Mouse (Mus musculus) heart, adult 8-10 months (tissue): ENCODE results near the gene Vezt. TPM values are rescaled to one million over a fixed set of nuclear protein-coding genes. Genes with fewer than 3 reads are reported as not detected.

Experiments used
- DNase-seq: peaks from one replicate; pipeline ENCODE4 v3.0.0; 2022; ENCODE audit warnings: low spot score
- microRNA-seq: library from miRNA; unstranded; fragments of <30 nt; microRNA quantifications from one replicate; pipeline ENCODE4 v1.2.0, GENCODE M21; 2022
- total RNA-seq, 4 experiments: library from RNA; stranded (reverse); gene quantifications; 2 replicates each; pipeline ENCODE4 v1.2.4; 2022

The Vezt gene
- total RNA-seq, 4 experiments from 2014 or later, result 38.7 to 42.8 (median 41.4) TPM

GRCm38 (mm10) chr10:93911326-93911725 is 124.3 kb downstream of the Vezt start:
- DNase-seq, result no peak

GRCm38 (mm10) chr10:93909811-93910446 is 125.7 kb downstream of the Vezt start:
- DNase-seq, result no peak

DNA sequence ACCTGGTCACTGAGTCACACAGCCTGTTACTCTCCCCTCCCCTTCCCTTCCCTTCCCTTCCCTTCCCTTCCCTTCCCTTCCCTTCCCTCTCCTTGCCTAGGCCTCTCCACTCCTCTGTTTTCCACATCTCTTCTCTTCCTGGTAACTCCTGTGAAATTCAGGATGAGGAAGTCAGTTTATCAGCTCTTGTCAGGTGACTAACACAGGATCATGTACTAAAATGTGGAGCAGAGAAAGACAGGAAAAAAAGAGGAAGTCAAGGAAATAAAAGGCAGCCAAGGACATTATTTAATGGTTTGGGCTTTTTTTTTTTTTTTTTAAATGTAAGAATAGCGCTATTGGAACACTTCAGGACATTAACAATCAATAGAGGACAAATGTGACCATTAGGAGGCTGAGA is 126.6 kb downstream of the Vezt start:
- DNase-seq, result no peak

GRCm38 (mm10) chr10:93908540-93908939 is 127.1 kb downstream of the Vezt start:
- no peak for DNase-seq

DNA sequence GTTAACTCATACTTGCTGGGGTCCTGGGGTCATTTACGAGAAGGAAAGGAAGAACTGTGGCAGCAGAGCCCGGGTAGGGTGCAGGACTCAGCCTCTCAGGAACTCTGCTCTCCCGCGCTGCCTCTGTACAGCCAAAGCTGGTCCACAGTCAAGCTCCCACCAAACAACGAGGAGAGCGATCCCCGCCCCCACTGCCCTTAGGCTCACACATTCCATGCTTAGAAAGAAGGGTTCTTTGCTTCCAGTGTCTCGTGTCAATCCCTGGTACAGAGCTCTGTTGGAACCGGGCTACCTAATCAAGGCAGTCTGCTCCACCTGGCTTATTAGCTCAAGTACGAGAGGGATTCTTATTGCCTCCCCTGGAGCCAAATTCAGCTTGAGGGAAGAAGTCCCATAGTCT is 128.2 kb downstream of the Vezt start:
- DNase-seq, result no peak

DNA sequence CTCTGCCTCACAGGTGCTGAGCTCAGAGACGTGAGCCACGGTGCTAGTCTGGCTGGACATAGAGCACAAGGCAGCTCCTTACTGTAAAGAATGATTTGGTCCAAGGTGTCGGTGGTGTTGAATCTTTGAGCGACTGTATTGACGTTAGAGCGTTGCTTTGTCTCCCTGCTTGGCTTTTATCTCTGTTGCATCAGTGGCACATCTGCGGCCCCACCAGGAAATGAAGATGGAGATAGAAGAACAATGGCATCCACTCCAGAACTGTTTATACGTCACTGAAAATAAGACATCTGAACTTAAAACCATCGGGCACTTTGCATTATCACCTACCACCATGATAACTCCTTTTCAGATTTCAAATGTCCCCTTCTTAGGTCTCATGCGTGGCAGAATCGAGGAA is 135.7 kb downstream of the Vezt start:
- no peak for DNase-seq

- DNase-seq, result no peak
Measured at GRCm38 (mm10) chr10:93899303-93899702, 136.3 kb downstream of the Vezt start.

DNA sequence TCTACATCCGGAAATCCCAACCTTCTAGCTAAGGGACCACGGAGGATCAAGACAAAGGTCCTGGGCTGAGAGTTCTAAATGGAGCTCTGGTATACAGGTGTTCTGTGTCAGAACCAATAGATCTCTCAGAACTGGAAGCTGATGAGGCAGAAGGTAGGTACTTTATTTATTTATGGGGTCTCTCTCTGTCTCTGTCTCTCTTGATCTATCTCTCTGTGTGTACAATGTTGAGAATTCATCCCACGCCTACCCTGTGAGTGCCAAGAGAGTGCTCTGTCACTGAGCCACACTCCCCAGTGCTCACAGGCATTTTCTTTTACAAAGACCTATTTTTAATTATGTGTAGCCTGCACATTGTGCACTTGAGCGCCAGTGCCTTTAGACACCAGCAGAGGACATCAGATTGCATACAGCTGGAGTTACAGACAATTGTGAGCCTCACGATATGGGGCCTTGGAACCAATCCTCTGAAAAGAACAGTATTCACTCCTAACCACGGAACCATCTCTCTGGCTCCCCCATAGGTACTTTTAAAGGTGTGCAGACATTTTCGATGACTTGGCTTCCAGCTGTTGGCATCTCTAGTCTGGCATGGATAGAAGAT is 138.5 kb downstream of the Vezt start, which contains the start of gene Metap2:
Gene Metap2, minus strand, starts transcription at position 51 of the 604 bp plus-strand sequence.
- no peak for DNase-seq

- no peak for DNase-seq
Measured at GRCm38 (mm10) chr10:93892551-93892950, 143.1 kb downstream of the Vezt start.

GRCm38 (mm10) chr10:93891031-93891430 is 144.6 kb downstream of the Vezt start:
- no peak for DNase-seq

DNA sequence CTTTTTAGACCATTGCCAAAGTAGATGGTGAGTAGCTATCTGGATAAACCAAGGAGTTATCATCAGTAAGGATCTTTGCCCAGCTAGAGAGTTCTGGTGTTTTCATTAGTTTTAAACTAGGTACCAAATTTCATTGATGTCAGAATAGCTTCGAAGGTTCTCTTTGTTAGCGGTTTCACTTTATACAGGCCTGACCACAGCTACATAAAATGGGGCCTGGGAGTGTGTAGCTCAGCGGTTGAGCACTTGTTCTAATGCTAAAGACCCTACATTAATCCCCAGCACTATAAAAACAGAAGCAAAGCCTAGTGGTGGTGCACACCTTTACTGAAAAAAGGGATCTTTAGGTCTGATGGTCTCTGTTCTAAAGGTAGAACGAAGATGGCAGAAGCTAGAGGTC is 145.1 kb downstream of the Vezt start:
- DNase-seq, result peak; percentile 4

DNA sequence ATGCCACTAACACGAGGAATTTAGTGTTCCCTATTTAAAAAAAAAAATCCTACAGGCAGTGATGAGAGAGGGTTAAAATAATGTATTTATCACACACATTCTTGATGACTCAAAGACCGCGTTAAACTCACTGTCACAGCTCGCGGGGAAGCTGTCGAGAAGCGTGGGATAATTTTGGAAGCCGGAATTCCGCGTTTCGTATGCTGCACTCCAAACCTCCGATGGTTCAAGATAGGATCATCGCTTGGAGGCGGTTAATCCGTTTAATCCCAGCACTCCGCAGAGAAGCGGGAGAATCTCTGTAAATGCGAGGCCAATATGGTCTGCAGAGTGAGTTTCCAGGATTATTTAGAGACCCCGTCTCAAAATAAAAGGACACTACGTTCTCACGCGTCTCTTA is 145.6 kb downstream of the Vezt start:
- DNase-seq, result peak; percentile 9

DNA sequence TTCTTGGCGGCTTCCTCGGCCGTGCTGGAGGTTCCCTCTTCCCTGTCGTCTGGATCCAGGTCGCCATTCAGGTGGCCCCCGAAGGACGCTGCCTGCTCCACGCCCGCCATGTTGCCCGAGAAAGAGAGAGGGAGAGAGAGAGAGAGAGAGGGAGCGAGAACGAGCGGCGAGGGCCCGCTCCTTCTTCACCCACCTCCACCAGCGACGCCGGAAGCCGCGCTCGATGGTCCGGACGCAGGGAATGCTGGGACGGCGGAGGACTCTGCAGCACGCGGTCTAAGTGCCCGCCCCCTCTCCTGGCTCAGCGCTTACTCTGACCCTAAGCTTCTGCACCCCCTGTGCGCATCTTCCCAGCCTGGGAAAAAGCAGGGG is 146.1 kb downstream of the Vezt start:
- DNase-seq, result peak; percentile 86

Small RNA genes lying within 50 kb of the gene (microRNA-seq; reads per million reads assigned to microRNA genes)
- 22.4 reads per million, percentile 37 among the genes with 10 or more reads in this experiment for gene Mir331

Other genes starting within 250 kb of the Vezt start
- gene Usp44, start 204.3 kb downstream of the Vezt start, total RNA-seq, result not detected
- gene Metap2, start 138.7 kb downstream of the Vezt start, total RNA-seq, result 100 to 1,000 TPM in 2 of 4 experiments, 10 to 100 TPM in 2; 90.8 to 130 (median 107) TPM
- 1 to 10 TPM; 5.4 to 6.2 (median 5.7) TPM for gene Fgd6, start 184 bp upstream of the Vezt start, total RNA-seq
- 1 to 10 TPM; 5.7 to 6.4 (median 6.0) TPM for gene Nr2c1, start 112.2 kb upstream of the Vezt start, total RNA-seq
- gene Ndufa12, start 162.9 kb upstream of the Vezt start, total RNA-seq, result 100 to 1,000 TPM; 725 to 883 (median 802) TPM